Mouse (Mus musculus): ENCODE measurements around the gene Egfl8. TPM values are rescaled to one million over a fixed set of nuclear protein-coding genes. Genes with fewer than 3 reads are reported as not detected.

Egfl8 gene
- polyA plus RNA-seq, 1 experiment from 2014 or later: 4.4 TPM

GRCm38 (mm10) chr17:34635671-34636070, 19.9 kb upstream of the Egfl8 start:
- Histone ChIP-seq H3K4me1 (peaks cover 24% of the 10 kb centered on the region), H3K9me3 (replicated peaks) (no peaks in the 10 kb centered on the region), H3K4me2 (no peak overlapping the region), H3K27me3 (peaks cover 17% of the 10 kb centered on the region), H3K27ac (no peak overlapping the region), H3K4me3 (replicated peaks) (no peak overlapping the region), H3K9ac (no peak overlapping the region), H3K36me3 (no peaks in the 10 kb centered on the region)
- WGBS: 75% methylated on average over 2 of the region's 2 CpGs
- no peak for ATAC-seq (replicated peaks; ENCODE audit: low FRiP score)

- peak; percentile 47 for ATAC-seq (replicated peaks; ENCODE audit: low FRiP score)
- WGBS: 1% methylated on average over 26 of the region's 26 CpGs
- Histone ChIP-seq H3K27ac (no peak overlapping the region), H3K4me2 (peak overlapping the region; percentile 94), H3K9ac (peak overlapping the region; percentile 38; the same call in 1 of the 2 replicates), H3K4me1 (peaks cover 52% of the 10 kb centered on the region), H3K4me3 (replicated peaks) (peak overlapping the region; percentile 48), H3K36me3 (no peaks in the 10 kb centered on the region), H3K9me3 (replicated peaks) (no peaks in the 10 kb centered on the region), H3K27me3 (peaks cover 28% of the 10 kb centered on the region)
Observed at GRCm38 (mm10) chr17:34632261-34632691, 16.5 kb upstream of the Egfl8 start.

- Histone ChIP-seq H3K27ac (no peak overlapping the region), H3K4me2 (peak overlapping the region; percentile 94), H3K4me3 (replicated peaks) (peak overlapping the region; percentile 48), H3K27me3 (peaks cover 28% of the 10 kb centered on the region), H3K9me3 (replicated peaks) (no peaks in the 10 kb centered on the region), H3K9ac (peak overlapping the region; percentile 38; the same call in 1 of the 2 replicates), H3K4me1 (peaks cover 55% of the 10 kb centered on the region), H3K36me3 (no peaks in the 10 kb centered on the region)
- ATAC-seq (replicated peaks; ENCODE audit: low FRiP score): no peak
- WGBS: 7% methylated on average over 12 of the region's 12 CpGs
Observed at GRCm38 (mm10) chr17:34631647-34632046, 15.9 kb upstream of the Egfl8 start.

- no peak for ATAC-seq (replicated peaks; ENCODE audit: low FRiP score)
- Histone ChIP-seq H3K9ac (peak overlapping the region; percentile 7; the same call in 1 of the 2 replicates), H3K27ac (no peak overlapping the region), H3K36me3 (no peaks in the 10 kb centered on the region), H3K27me3 (peaks cover 28% of the 10 kb centered on the region), H3K4me1 (peaks cover 63% of the 10 kb centered on the region), H3K4me3 (replicated peaks) (peak overlapping the region; percentile 48), H3K4me2 (peak overlapping the region; percentile 94), H3K9me3 (replicated peaks) (no peaks in the 10 kb centered on the region)
- 2% methylated on average over 48 of the region's 48 CpGs for WGBS
Observed at GRCm38 (mm10) chr17:34630761-34631301, 15.1 kb upstream of the Egfl8 start.

- H3K27ac ChIP-seq: no peak overlapping the region
- peaks cover 70% of the 10 kb centered on the region for H3K4me1 ChIP-seq
- peak overlapping the region; percentile 76 for H3K4me3 ChIP-seq (replicated peaks)
- WGBS: 14% methylated on average over 12 of the region's 12 CpGs
- ATAC-seq (replicated peaks; ENCODE audit: low FRiP score): no peak
- H3K9ac ChIP-seq: no peak overlapping the region
- no peaks in the 10 kb centered on the region for H3K9me3 ChIP-seq (replicated peaks)
- peaks cover 7% of the 10 kb centered on the region for H3K36me3 ChIP-seq
- H3K27me3 ChIP-seq: peaks cover 28% of the 10 kb centered on the region
- peak overlapping the region; percentile 94 for H3K4me2 ChIP-seq
Observed at GRCm38 (mm10) chr17:34629796-34630603, 14.2 kb upstream of the Egfl8 start.

GRCm38 (mm10) chr17:34629221-34629751, 13.5 kb upstream of the Egfl8 start, which contains the start of gene Prrt1:
TSS of gene Prrt1 (plus strand) at chr17:34629533.
- peaks cover 10% of the 10 kb centered on the region for H3K36me3 ChIP-seq
- 2% methylated on average over 16 of the region's 16 CpGs for WGBS
- peak within 1 kb of the TSS; percentile 94 for H3K4me2 ChIP-seq
- peaks cover 28% of the 10 kb centered on the region for H3K27me3 ChIP-seq
- H3K4me1 ChIP-seq: peaks cover 70% of the 10 kb centered on the region
- peak within 1 kb of the TSS; percentile 76 for H3K4me3 ChIP-seq (replicated peaks)
- H3K9me3 ChIP-seq (replicated peaks): no peaks in the 10 kb centered on the region
- ATAC-seq (replicated peaks; ENCODE audit: low FRiP score): no peak
- peak within 1 kb of the TSS; percentile 46 for H3K9ac ChIP-seq
- peak within 1 kb of the TSS; percentile 95 for H3K27ac ChIP-seq

GRCm38 (mm10) chr17:34628644-34628967, 12.8 kb upstream of the Egfl8 start:
- peaks cover 70% of the 10 kb centered on the region for H3K4me1 ChIP-seq
- peak overlapping the region; percentile 76 for H3K4me3 ChIP-seq (replicated peaks)
- H3K36me3 ChIP-seq: peaks cover 17% of the 10 kb centered on the region
- H3K27me3 ChIP-seq: peaks cover 28% of the 10 kb centered on the region
- no peaks in the 10 kb centered on the region for H3K9me3 ChIP-seq (replicated peaks)
- ATAC-seq (replicated peaks; ENCODE audit: low FRiP score): no peak
- peak overlapping the region; percentile 94 for H3K4me2 ChIP-seq
- 24% methylated on average over 5 of the region's 5 CpGs for WGBS
- peak overlapping the region; percentile 95 for H3K27ac ChIP-seq
- peak overlapping the region; percentile 46 for H3K9ac ChIP-seq

GRCm38 (mm10) chr17:34627943-34628643, 12.3 kb upstream of the Egfl8 start, which contains the start of gene Ppt2:
TSS of gene Ppt2 (minus strand) at chr17:34628510.
- Histone ChIP-seq H3K4me1 (peaks cover 70% of the 10 kb centered on the region), H3K36me3 (peaks cover 22% of the 10 kb centered on the region), H3K9ac (peak within 1 kb of the TSS; percentile 46), H3K27me3 (peaks cover 28% of the 10 kb centered on the region), H3K4me3 (replicated peaks) (peak within 1 kb of the TSS; percentile 76), H3K4me2 (peak within 1 kb of the TSS; percentile 94), H3K27ac (peak within 1 kb of the TSS; percentile 95), H3K9me3 (replicated peaks) (no peaks in the 10 kb centered on the region)
- ATAC-seq (replicated peaks; ENCODE audit: low FRiP score): peak; percentile 20
- 3% methylated on average over 29 of the region's 29 CpGs for WGBS

- Histone ChIP-seq H3K27ac (peak overlapping the region; percentile 95), H3K9ac (peak overlapping the region; percentile 72), H3K36me3 (peaks cover 30% of the 10 kb centered on the region), H3K4me3 (replicated peaks) (peak overlapping the region; percentile 76), H3K4me1 (peaks cover 63% of the 10 kb centered on the region), H3K27me3 (peaks cover 28% of the 10 kb centered on the region), H3K4me2 (peak overlapping the region; percentile 94), H3K9me3 (replicated peaks) (no peaks in the 10 kb centered on the region)
- ATAC-seq (replicated peaks; ENCODE audit: low FRiP score): peak; percentile 79
- under 1% methylated on average over 45 of the region's 45 CpGs for WGBS
Observed at GRCm38 (mm10) chr17:34627093-34627942, 11.5 kb upstream of the Egfl8 start.

GRCm38 (mm10) chr17:34626773-34627092, 11.0 kb upstream of the Egfl8 start:
- ATAC-seq (replicated peaks; ENCODE audit: low FRiP score): peak; percentile 43; the same call in 1 of the 2 replicates
- under 1% methylated on average over 18 of the region's 18 CpGs for WGBS
- Histone ChIP-seq H3K9me3 (replicated peaks) (no peaks in the 10 kb centered on the region), H3K4me3 (replicated peaks) (peak overlapping the region; percentile 76), H3K27ac (peak overlapping the region; percentile 95), H3K27me3 (peaks cover 22% of the 10 kb centered on the region), H3K36me3 (peaks cover 35% of the 10 kb centered on the region), H3K9ac (peak overlapping the region; percentile 72), H3K4me1 (peaks cover 57% of the 10 kb centered on the region), H3K4me2 (peak overlapping the region; percentile 94)
